Mouse (Mus musculus) embryonic facial prominence, embryonic 14.5 days (tissue): ENCODE data around the gene Nkain2. TPM values are rescaled to one million over a fixed set of nuclear protein-coding genes. Genes with fewer than 3 reads are reported as not detected.
"Not testable (repeated sequence)": the region's sequence is repeated elsewhere in the genome, so short reads cannot be mapped to it uniquely, and the experiment has no call there.

Experiments used
- ATAC-seq: fragments of 200-750 bp; cut with Nextera tagmentation; 2 replicates; pipeline ENCODE4 v1.8.0; 2017; ENCODE audit warnings: low read depth, moderate number of reproducible peaks, moderate TSS enrichment
- DNase-seq: peaks from one replicate; pipeline ENCODE4 v3.0.0-alpha.2; 2015; ENCODE audit warnings: low spot score
- H3K27ac ChIP-seq: fragments of 300-500 bp; sonication (generic); replicated peaks from 2 replicates; pipeline ENCODE4 v1.5.1; 2014; ENCODE audit warnings: low read depth, mild to moderate bottlenecking, low read length, moderate library complexity
- H3K27me3 ChIP-seq: fragments of 300-500 bp; sonication (generic); replicated peaks from 2 replicates; pipeline ENCODE4 v1.6.1; 2014; ENCODE audit warnings: low read length; ENCODE audit not compliant: control insufficient read depth, insufficient read depth
- H3K36me3 ChIP-seq: fragments of 300-500 bp; sonication (generic); 2 replicates; pipeline ENCODE4 v1.6.1; 2014; ENCODE audit warnings: low read length, mixed read lengths; ENCODE audit not compliant: control insufficient read depth, insufficient read depth
- H3K4me1 ChIP-seq: fragments of 300-500 bp; sonication (generic); 2 replicates; pipeline ENCODE4 v1.6.1; 2014; ENCODE audit warnings: antibody characterized with exemption, low read length; ENCODE audit not compliant: control insufficient read depth, insufficient read depth
- H3K4me2 ChIP-seq: fragments of 300-500 bp; sonication (generic); 2 replicates; pipeline ENCODE4 v1.6.1; 2014; ENCODE audit warnings: low read depth, mild to moderate bottlenecking, low read length, moderate library complexity, mixed read lengths
- H3K4me3 ChIP-seq: fragments of 300-500 bp; sonication (generic); 2 replicates; pipeline ENCODE4 v1.5.1; 2014; ENCODE audit warnings: low read depth, mild to moderate bottlenecking, low read length
- H3K9ac ChIP-seq: fragments of 300-500 bp; sonication (generic); 2 replicates; pipeline ENCODE4 v1.6.1; 2014; ENCODE audit warnings: low read depth, mild to moderate bottlenecking, low read length, moderate library complexity, mixed read lengths
- H3K9me3 ChIP-seq: fragments of 300-500 bp; sonication (generic); 2 replicates; pipeline ENCODE4 v1.6.1; 2016; ENCODE audit warnings: low read length; ENCODE audit not compliant: control insufficient read depth
- WGBS: fragments of 180-500 bp; shearing (Covaris S2); extraction: QIAGEN DNeasy Blood & Tissue Kit; methylation state at CpG from one replicate; pipeline ENCODE4 v1.1.7; 2014; 5-methylcytosine and 5-hydroxymethylcytosine counted together
- polyA plus RNA-seq: library from polyadenylated mRNA; unstranded; fragments of >200 nt; fragmentation: Nextera tagmentation; extraction: Ambion mirVana; gene quantifications from 2 replicates; pipeline ENCODE4 v1.2.1, GENCODE M21; 2014

Nkain2 gene
- polyA plus RNA-seq, 1 experiment from 2014 or later, result 1.6 TPM

DNA sequence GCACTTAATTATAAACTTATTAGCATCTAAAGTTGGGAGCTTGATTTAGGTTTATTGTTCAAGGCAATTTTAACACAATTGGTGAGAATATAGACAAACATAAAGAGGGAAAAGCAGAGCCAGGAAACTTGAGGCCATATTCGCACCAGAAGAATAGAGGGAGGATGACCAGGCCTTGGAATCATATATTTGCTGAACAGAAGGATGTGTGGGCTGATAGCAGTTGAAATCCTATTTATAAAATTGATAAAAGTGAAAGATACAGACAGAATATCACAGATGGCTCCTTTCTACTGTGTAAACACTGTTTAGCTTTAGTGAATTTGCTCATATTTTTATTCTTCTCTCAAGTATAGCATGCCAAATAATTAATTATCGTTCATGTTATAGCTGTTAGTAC is 958.3 kb downstream of the Nkain2 start:
- Histone ChIP-seq H3K36me3 (no peaks in the 10 kb centered on the region), H3K27me3 (no peaks in the 10 kb centered on the region), H3K9me3 (no peaks in the 10 kb centered on the region), H3K4me2 (no peak overlapping the region), H3K9ac (no peak overlapping the region), H3K4me3 (no peak overlapping the region), H3K27ac (no peak overlapping the region), H3K4me1 (no peaks in the 10 kb centered on the region)
- DNase-seq (no peak), ATAC-seq (no peak)
- WGBS, result 93% methylated on average over 2 of the region's 2 CpGs

GRCm38 (mm10) chr10:31927657-31928056 is 962.6 kb downstream of the Nkain2 start:
- H3K4me1 ChIP-seq, result no peaks in the 10 kb centered on the region
- WGBS, result 70% methylated on average over 5 of the region's 5 CpGs
- no peak overlapping the region for H3K4me2 ChIP-seq

DNA sequence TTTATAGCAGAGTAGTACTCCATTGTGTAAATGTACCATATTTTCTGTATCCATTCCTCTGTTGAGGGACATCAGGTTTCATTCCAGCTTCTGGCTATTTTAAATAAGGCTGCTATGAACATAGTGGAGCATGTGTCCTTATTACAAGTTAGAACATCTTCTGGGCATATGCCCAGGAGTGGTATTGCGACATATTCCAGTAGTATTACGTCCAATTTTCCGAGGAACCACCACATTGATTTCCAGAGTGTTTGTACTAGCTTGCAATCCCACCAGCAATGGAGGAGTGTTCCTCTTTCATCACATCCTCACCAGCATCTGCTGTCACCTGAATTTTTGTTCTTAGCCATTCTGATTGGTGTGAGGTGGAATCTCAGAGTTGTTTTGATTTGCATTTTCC is 969.4 kb downstream of the Nkain2 start:
- not testable (repeated sequence) for H3K27me3 ChIP-seq, H3K9me3 ChIP-seq, H3K4me3 ChIP-seq, H3K27ac ChIP-seq, H3K4me1 ChIP-seq, H3K36me3 ChIP-seq, H3K4me2 ChIP-seq, H3K9ac ChIP-seq, DNase-seq, ATAC-seq
- WGBS, result 91% methylated on average over 3 of the region's 3 CpGs

More at GRCm38 (mm10) chr10:31927657-31928056, 962.6 kb downstream of the Nkain2 start:
- H3K9ac ChIP-seq, result no peak overlapping the region
- no peak for ATAC-seq
- H3K4me3 ChIP-seq, result no peak overlapping the region
- H3K36me3 ChIP-seq, result no peaks in the 10 kb centered on the region
- H3K27me3 ChIP-seq, result no peaks in the 10 kb centered on the region
- no peak overlapping the region for H3K27ac ChIP-seq
- no peaks in the 10 kb centered on the region for H3K9me3 ChIP-seq
- DNase-seq, result no peak

DNA sequence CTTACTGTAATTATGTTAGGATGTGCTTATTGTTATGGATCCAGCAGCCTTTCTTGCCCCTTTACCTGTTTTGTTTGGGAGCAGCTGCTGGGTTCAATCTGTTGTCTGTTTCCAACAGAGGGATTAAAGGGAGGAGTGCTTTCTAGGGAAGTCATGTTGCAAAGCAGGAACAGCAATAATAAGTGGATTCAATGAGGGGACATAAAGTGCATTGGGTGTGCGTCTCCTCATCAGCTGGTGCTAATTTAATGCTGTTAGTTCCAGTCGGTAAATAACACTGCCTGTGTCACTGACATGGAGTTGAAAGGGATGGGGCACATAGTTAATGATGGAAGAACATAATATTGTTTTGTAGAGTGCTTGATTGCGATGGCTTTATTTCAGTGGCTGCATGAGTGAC is 982.8 kb downstream of the Nkain2 start:
- no peaks in the 10 kb centered on the region for H3K27me3 ChIP-seq
- DNase-seq (no peak), ATAC-seq (no peak)
- no peaks in the 10 kb centered on the region for H3K36me3 ChIP-seq
- no peak overlapping the region for H3K4me3 ChIP-seq
- H3K9ac ChIP-seq, result no peak overlapping the region
- H3K4me1 ChIP-seq, result no peaks in the 10 kb centered on the region
- H3K27ac ChIP-seq, result no peak overlapping the region
- H3K4me2 ChIP-seq, result no peak overlapping the region
- WGBS, result 60% methylated on average over 3 of the region's 3 CpGs
- H3K9me3 ChIP-seq, result no peaks in the 10 kb centered on the region

- WGBS, result 75% methylated on average over 2 of the region's 2 CpGs
- H3K4me2 ChIP-seq, result no peak overlapping the region
- no peak for DNase-seq
Observed at GRCm38 (mm10) chr10:31899501-31899900, 990.8 kb downstream of the Nkain2 start.

GRCm38 (mm10) chr10:31873323-31873895 is 1016.9 kb downstream of the Nkain2 start:
- H3K4me1 ChIP-seq, result no peaks in the 10 kb centered on the region
- no peaks in the 10 kb centered on the region for H3K27me3 ChIP-seq
- H3K27ac ChIP-seq, result no peak overlapping the region
- no peak overlapping the region for H3K4me2 ChIP-seq
- no peak overlapping the region for H3K4me3 ChIP-seq
- H3K36me3 ChIP-seq, result no peaks in the 10 kb centered on the region
- H3K9ac ChIP-seq, result no peak overlapping the region
- H3K9me3 ChIP-seq, result no peaks in the 10 kb centered on the region
- DNase-seq (peak; percentile 2), ATAC-seq (no peak)
- 63% methylated on average over 4 of the region's 4 CpGs for WGBS

More at GRCm38 (mm10) chr10:31899501-31899900, 990.8 kb downstream of the Nkain2 start:
- ATAC-seq, result no peak
- Histone ChIP-seq H3K36me3 (no peaks in the 10 kb centered on the region), H3K4me3 (no peak overlapping the region), H3K9me3 (no peaks in the 10 kb centered on the region), H3K4me1 (no peaks in the 10 kb centered on the region), H3K27me3 (no peaks in the 10 kb centered on the region), H3K27ac (no peak overlapping the region), H3K9ac (no peak overlapping the region)

- Histone ChIP-seq H3K9me3 (no peaks in the 10 kb centered on the region), H3K36me3 (no peaks in the 10 kb centered on the region), H3K27ac (no peak overlapping the region), H3K4me2 (no peak overlapping the region), H3K27me3 (no peaks in the 10 kb centered on the region), H3K4me1 (no peaks in the 10 kb centered on the region), H3K9ac (no peak overlapping the region), H3K4me3 (no peak overlapping the region)
- no peak for ATAC-seq
- WGBS, result 84% methylated on average over 1 of the region's 1 CpGs
- no peak for DNase-seq
Observed at GRCm38 (mm10) chr10:31868275-31868674, 1022.0 kb downstream of the Nkain2 start.

- no peak overlapping the region for H3K9ac ChIP-seq
- H3K4me1 ChIP-seq, result no peaks in the 10 kb centered on the region
- no peak overlapping the region for H3K4me3 ChIP-seq
- H3K27me3 ChIP-seq, result no peaks in the 10 kb centered on the region
- H3K27ac ChIP-seq, result no peak overlapping the region
- H3K36me3 ChIP-seq, result no peaks in the 10 kb centered on the region
- no peaks in the 10 kb centered on the region for H3K9me3 ChIP-seq
- ATAC-seq, result no peak
- 77% methylated on average over 1 of the region's 1 CpGs for WGBS
- H3K4me2 ChIP-seq, result no peak overlapping the region
- DNase-seq, result no peak
Observed at GRCm38 (mm10) chr10:31827041-31827440, 1063.2 kb downstream of the Nkain2 start.

- no peak overlapping the region for H3K4me3 ChIP-seq
- ATAC-seq (no peak), DNase-seq (peak; percentile 11)
- H3K4me2 ChIP-seq, result no peak overlapping the region
- no peaks in the 10 kb centered on the region for H3K27me3 ChIP-seq
- no peaks in the 10 kb centered on the region for H3K4me1 ChIP-seq
- H3K27ac ChIP-seq, result no peak overlapping the region
- H3K36me3 ChIP-seq, result no peaks in the 10 kb centered on the region
- no peaks in the 10 kb centered on the region for H3K9me3 ChIP-seq
- H3K9ac ChIP-seq, result no peak overlapping the region
- WGBS, result 66% methylated on average over 3 of the region's 3 CpGs
Observed at GRCm38 (mm10) chr10:31812543-31812942, 1077.7 kb downstream of the Nkain2 start.
